Mouse (Mus musculus) lung, adult 10 weeks (tissue): ENCODE measurements around the gene Rreb1. TPM values are rescaled to one million over a fixed set of nuclear protein-coding genes. Genes with fewer than 3 reads are reported as not detected.

Source experiments
- polyA plus RNA-seq: library from polyadenylated mRNA; stranded (reverse); fragments of 350-450 nt; fragmentation: Illumina TruSeq; extraction: RNeasy Lipid Tissue Mini Kit (QIAGEN cat#74804); gene quantifications from one replicate; pipeline ENCODE4 v1.2.3, GENCODE M21; 2014; ENCODE audit warnings: low read depth, low replicate concordance; ENCODE audit not compliant: insufficient read depth

Gene Rreb1
- 3.9 TPM for polyA plus RNA-seq

GRCm38 (mm10) chr13:37778147-37778593 is at the start of gene Rreb1:
Gene Rreb1 (plus strand): TSS chr13:37778400.

DNA sequence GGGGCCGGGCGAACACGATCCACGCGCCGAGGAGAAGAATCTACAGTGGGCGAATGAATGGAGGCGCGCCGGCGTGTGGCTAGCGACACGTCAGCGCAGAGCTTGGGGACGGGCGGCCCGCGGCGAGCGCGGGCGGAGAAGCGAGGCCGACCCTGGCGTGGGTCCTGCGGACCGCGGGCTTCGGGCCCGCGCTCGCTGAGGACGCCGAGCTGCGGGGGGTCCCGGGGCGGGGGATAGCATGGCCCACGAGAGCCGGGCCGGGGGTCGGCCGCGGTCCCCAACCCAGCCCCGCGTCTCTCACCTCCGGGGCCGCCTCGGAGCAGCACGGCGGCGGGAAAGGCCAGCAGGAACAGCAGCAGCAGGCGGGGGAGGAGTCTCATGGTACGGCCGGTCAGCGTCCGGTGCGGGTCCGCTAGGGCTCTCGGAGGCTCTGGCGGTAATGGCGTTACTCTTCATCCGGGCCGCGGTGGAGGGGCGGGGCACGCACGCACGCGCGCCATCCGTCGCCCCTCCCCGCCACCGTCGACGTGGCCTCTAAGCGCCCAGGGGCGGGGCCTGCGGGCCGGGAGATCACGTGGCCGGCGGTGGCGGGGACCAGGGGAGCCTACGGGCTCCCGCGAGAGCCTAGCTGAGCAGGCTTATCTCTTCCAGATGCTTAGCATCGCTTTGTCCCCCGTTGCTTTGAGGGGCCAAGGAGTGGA is 215.7 kb downstream of the Rreb1 start, which contains the start of gene Ssr1:
Ssr1 (minus strand) TSS at position 514 of the 701 bp plus-strand sequence.

Other genes with a start within 250 kb of the Rreb1 start
- 25.1 TPM for gene Ssr1, start 215.8 kb downstream of the Rreb1 start, polyA plus RNA-seq